Mouse (Mus musculus) mouse embryonic stem cell (cell line): ENCODE results near the gene Mrps33.

ENCODE experiments used
- in situ Hi-C, 2 experiments: fragments of 300-500 bp; cut with MboI; formaldehyde crosslinking; loops; 1 replicate in 1 of 2; 3 replicates in 1 of 2; pipeline ENCODE4 v1.14.3; 2019 to 2020; ENCODE audit warnings: low sequenced_read_pairs in 2 of 2, low pct_unique_long_range_greater_than_20kb in 1 of 2, mixed read lengths in 1 of 2; ENCODE audit not compliant: unreplicated experiment in 1 of 2

Mrps33 gene

GRCm38 (mm10) chr6:39810612-39811116 lies at the start of gene Mrps33:
Gene Mrps33, minus strand, starts transcription at chr6:39810988.
- in situ Hi-C loops: no loop called here

GRCm38 (mm10) chr6:39849667-39850066 lies 38.9 kb upstream of the Mrps33 start:
- in situ Hi-C loops: loop anchor here in 1 of 2 experiments (25.0 kb wide), 1 partner anchor 563 kb away; no protein-coding TSS in a partner anchor

GRCm38 (mm10) chr6:39848766-39849165 lies 38.0 kb upstream of the Mrps33 start:
- in situ Hi-C loops: no loop called here

GRCm38 (mm10) chr6:39847538-39847937 lies 36.8 kb upstream of the Mrps33 start:
- in situ Hi-C loops: no loop called here

- in situ Hi-C loops: no loop called here
Measured at GRCm38 (mm10) chr6:39843698-39844342, 33.0 kb upstream of the Mrps33 start.

GRCm38 (mm10) chr6:39828736-39829135 lies 17.9 kb upstream of the Mrps33 start:
- in situ Hi-C loops: no loop called here

- in situ Hi-C loops: no loop called here
Measured at GRCm38 (mm10) chr6:39821241-39821640, 10.5 kb upstream of the Mrps33 start.

- in situ Hi-C loops: no loop called here
Measured at GRCm38 (mm10) chr6:39818922-39819321, 8.1 kb upstream of the Mrps33 start.

GRCm38 (mm10) chr6:39808511-39808910 lies 2.3 kb downstream of the Mrps33 start:
- in situ Hi-C loops: no loop called here

- in situ Hi-C loops: no loop called here
Measured at GRCm38 (mm10) chr6:39807050-39807560, 3.7 kb downstream of the Mrps33 start.

GRCm38 (mm10) chr6:39806336-39806735 lies 4.5 kb downstream of the Mrps33 start:
- in situ Hi-C loops: no loop called here

GRCm38 (mm10) chr6:39805916-39806315 lies 4.9 kb downstream of the Mrps33 start:
- in situ Hi-C loops: no loop called here

- in situ Hi-C loops: no loop called here
Measured at GRCm38 (mm10) chr6:39800977-39801376, 9.8 kb downstream of the Mrps33 start.

- in situ Hi-C loops: loop anchor here in 1 of 2 experiments (25.0 kb wide), 1 partner anchor 210 kb away; the partner anchor contains the start of genes Gm42420 and Ndufb2
Measured at GRCm38 (mm10) chr6:39797076-39797475, 13.7 kb downstream of the Mrps33 start.

- in situ Hi-C loops: loop anchor here in 1 of 2 experiments (25.0 kb wide), 1 partner anchor 209 kb away; the partner anchor contains the start of genes Gm42420 and Ndufb2
Measured at GRCm38 (mm10) chr6:39796150-39796549, 14.6 kb downstream of the Mrps33 start.

GRCm38 (mm10) chr6:39791806-39792205 lies 19.0 kb downstream of the Mrps33 start:
- in situ Hi-C loops: loop anchor here in 1 of 2 experiments (25.0 kb wide), 1 partner anchor 205 kb away; the partner anchor contains the start of genes Gm42420 and Ndufb2

- in situ Hi-C loops: loop anchor here in 1 of 2 experiments (25.0 kb wide), 1 partner anchor 201 kb away; the partner anchor contains the start of genes Gm42420 and Ndufb2
Measured at GRCm38 (mm10) chr6:39788408-39788807, 22.4 kb downstream of the Mrps33 start.

GRCm38 (mm10) chr6:39787783-39788182 lies 23.0 kb downstream of the Mrps33 start:
- in situ Hi-C loops: loop anchor here in 1 of 2 experiments (25.0 kb wide), 1 partner anchor 200 kb away; the partner anchor contains the start of genes Gm42420 and Ndufb2

GRCm38 (mm10) chr6:39785944-39786343 lies 24.8 kb downstream of the Mrps33 start:
- in situ Hi-C loops: loop anchor here in 1 of 2 experiments (25.0 kb wide), 1 partner anchor 199 kb away; the partner anchor contains the start of genes Gm42420 and Ndufb2
